Mouse (Mus musculus) testis, adult 2 months (tissue): ENCODE results near the gene Myl4. TPM values are rescaled to one million over a fixed set of nuclear protein-coding genes. Genes with fewer than 3 reads are reported as not detected.

ENCODE experiments used
- H3K27ac ChIP-seq: fragments of 200-500 bp; 2 replicates; pipeline ENCODE4 v1.5.1; 2012; ENCODE audit warnings: low read depth, low read length; ENCODE audit not compliant: control insufficient read depth, insufficient read depth
- H3K27me3 ChIP-seq: fragments of 200-500 bp; 2 replicates; pipeline ENCODE4 v1.6.1; 2012; ENCODE audit warnings: mild to moderate bottlenecking, low read length, moderate library complexity; ENCODE audit not compliant: control insufficient read depth, insufficient read depth
- H3K36me3 ChIP-seq: fragments of 200-500 bp; 2 replicates; pipeline ENCODE4 v1.6.1; 2012; ENCODE audit warnings: mild to moderate bottlenecking, low read length; ENCODE audit not compliant: control insufficient read depth, insufficient read depth
- H3K4me1 ChIP-seq: fragments of 200-500 bp; 2 replicates; pipeline ENCODE4 v1.6.1; 2012; ENCODE audit warnings: low read length; ENCODE audit not compliant: control insufficient read depth, insufficient read depth
- H3K4me3 ChIP-seq: fragments of 200-500 bp; 2 replicates; pipeline ENCODE4 v1.5.1; 2012; ENCODE audit warnings: low read depth, mild to moderate bottlenecking, low read length, moderate library complexity, mixed read lengths; ENCODE audit not compliant: control insufficient read depth
- CTCF ChIP-seq: fragments of 200-500 bp; IDR thresholded peaks from 2 replicates; pipeline ENCODE4 v1.5.1; 2012; ENCODE audit warnings: low read depth, mild to moderate bottlenecking, inconsistent platforms, low read length, moderate library complexity; ENCODE audit not compliant: control insufficient read depth, insufficient read depth, insufficient replicate concordance
- POLR2A ChIP-seq: fragments of 200-500 bp; IDR thresholded peaks from 2 replicates; pipeline ENCODE4 v1.6.1; 2012; ENCODE audit warnings: low read depth, mild to moderate bottlenecking, inconsistent platforms, low read length, moderate library complexity; ENCODE audit not compliant: control insufficient read depth
- polyA plus RNA-seq: library from polyadenylated mRNA; depleted of rRNA; stranded (reverse); fragments of >200 nt; gene quantifications from 2 replicates; pipeline ENCODE4 v1.2.3, GENCODE M21; 2012

Myl4 gene
- polyA plus RNA-seq, 1 experiment: 57.4 TPM

DNA sequence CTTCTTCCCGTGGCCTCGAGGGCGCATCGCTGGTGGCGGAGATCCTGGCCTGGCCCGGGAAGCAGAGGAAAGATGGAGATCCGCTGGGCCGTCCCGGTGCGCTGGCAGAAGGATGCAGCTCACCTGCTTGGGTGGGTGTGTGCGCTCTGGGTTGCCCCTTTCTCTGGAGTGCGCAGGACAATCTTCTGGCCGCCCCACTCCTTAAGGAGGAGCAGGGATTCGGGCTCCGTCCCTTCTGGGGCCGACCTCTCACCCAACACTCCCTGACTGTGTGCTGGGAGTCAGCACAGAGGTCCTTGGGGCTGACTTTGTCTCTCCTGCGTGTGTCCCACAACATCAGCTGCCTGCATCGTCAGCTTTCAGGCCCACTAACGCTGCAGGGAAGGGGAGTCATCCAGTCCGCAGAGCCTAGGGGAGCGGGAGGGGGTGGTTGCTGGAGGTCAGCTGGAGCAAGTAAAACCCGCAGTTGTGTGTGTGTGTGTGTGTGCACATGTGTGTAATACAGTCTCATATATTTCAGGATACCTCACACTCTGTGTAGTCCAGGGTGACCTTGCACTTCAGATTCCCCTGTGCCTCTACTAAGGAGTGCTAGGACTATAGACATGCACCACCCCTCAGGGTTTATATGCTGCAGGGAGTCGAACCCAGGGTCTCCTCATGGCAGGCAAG is 57.9 kb downstream of the Myl4 start:
- Histone ChIP-seq H3K36me3 (no peaks in the 10 kb centered on the region), H3K27ac (peak overlapping the region; percentile 28; the same call in 1 of the 2 replicates), H3K27me3 (no peaks in the 10 kb centered on the region), H3K4me1 (peaks cover 7% of the 10 kb centered on the region), H3K4me3 (peak overlapping the region; percentile 80)
- no peak for TF ChIP-seq POLR2A
- no peak for TF ChIP-seq CTCF

GRCm38 (mm10) chr11:104609033-104609684 is 58.7 kb downstream of the Myl4 start:
- TF ChIP-seq POLR2A (no peak), CTCF (no peak)
- Histone ChIP-seq H3K27ac (no peak overlapping the region), H3K27me3 (no peaks in the 10 kb centered on the region), H3K4me3 (no peak overlapping the region), H3K4me1 (peaks cover 7% of the 10 kb centered on the region), H3K36me3 (no peaks in the 10 kb centered on the region)

GRCm38 (mm10) chr11:104609733-104610132 is 59.3 kb downstream of the Myl4 start:
- TF ChIP-seq POLR2A (no peak), CTCF (no peak)
- no peak overlapping the region; the same call in 1 of the 2 replicates for H3K27ac ChIP-seq
- no peaks in the 10 kb centered on the region for H3K27me3 ChIP-seq
- H3K4me3 ChIP-seq: no peak overlapping the region
- H3K4me1 ChIP-seq: peaks cover 7% of the 10 kb centered on the region
- no peaks in the 10 kb centered on the region for H3K36me3 ChIP-seq

DNA sequence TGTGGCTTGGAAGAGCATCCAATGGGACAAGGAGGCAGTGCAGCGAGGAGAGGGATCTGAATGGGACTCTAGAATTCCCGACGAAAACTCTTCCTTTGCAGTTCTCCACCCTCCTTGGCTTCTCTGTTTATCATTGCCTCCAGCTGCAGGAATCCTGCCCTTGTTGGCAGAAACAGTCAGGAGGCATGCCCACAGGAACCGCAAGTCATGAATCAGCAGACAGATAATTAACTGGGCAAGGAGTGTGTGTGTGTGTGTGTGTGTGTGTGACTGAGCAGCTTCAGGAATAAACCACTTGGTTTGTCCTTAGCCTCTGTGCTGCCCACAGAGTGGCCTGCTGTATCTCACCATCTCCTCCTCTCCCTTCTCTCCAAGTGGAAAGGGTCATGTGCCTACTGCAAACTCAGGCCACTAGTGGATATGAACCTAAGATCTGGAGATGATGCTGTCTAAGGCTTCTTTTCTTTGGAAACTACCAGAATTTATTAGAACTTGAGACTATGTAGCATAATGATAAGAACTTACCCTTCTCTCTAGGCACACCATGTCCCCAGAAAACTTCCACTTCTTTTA is 61.2 kb downstream of the Myl4 start:
- no peak overlapping the region for H3K27ac ChIP-seq
- peaks cover 7% of the 10 kb centered on the region for H3K4me1 ChIP-seq
- no peaks in the 10 kb centered on the region for H3K36me3 ChIP-seq
- TF ChIP-seq CTCF: no peak
- no peak overlapping the region for H3K4me3 ChIP-seq
- no peaks in the 10 kb centered on the region for H3K27me3 ChIP-seq

GRCm38 (mm10) chr11:104613551-104613950 is 63.1 kb downstream of the Myl4 start:
- TF ChIP-seq POLR2A (no peak), CTCF (no peak)

DNA sequence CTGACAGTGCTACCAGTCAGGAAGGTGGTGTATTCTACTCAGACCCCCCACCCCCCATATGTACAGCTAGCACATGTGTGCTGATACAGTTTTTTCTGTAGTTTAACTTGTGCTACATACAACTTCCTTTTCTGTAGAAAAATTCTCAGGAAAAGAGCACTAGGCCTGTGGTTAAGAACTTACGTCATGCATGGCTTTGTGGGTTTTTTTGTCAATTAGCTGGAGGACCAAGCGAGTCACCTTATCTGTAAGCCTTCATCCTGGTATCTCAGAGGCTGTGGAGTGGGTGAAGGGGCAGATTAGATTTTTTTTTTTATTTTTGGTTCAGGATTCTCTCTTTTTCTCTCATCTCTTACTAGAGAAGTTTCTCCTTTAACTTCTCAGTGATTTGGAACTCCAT is 63.7 kb downstream of the Myl4 start:
- no peak overlapping the region for H3K4me3 ChIP-seq
- H3K36me3 ChIP-seq: no peaks in the 10 kb centered on the region
- H3K27me3 ChIP-seq: no peaks in the 10 kb centered on the region
- no peak for TF ChIP-seq CTCF
- TF ChIP-seq POLR2A: no peak
- no peak overlapping the region for H3K27ac ChIP-seq
- H3K4me1 ChIP-seq: no peaks in the 10 kb centered on the region

More at GRCm38 (mm10) chr11:104613551-104613950, 63.1 kb downstream of the Myl4 start:
- Histone ChIP-seq H3K4me1 (peaks cover under 1% of the 10 kb centered on the region; the same call in 1 of the 2 replicates), H3K4me3 (no peak overlapping the region), H3K36me3 (no peaks in the 10 kb centered on the region), H3K27me3 (no peaks in the 10 kb centered on the region), H3K27ac (no peak overlapping the region)

- no peak overlapping the region for H3K27ac ChIP-seq
- no peak overlapping the region for H3K4me3 ChIP-seq
- H3K27me3 ChIP-seq: no peaks in the 10 kb centered on the region
- TF ChIP-seq CTCF (no peak), POLR2A (no peak)
- H3K4me1 ChIP-seq: no peaks in the 10 kb centered on the region
- no peaks in the 10 kb centered on the region for H3K36me3 ChIP-seq
These were observed 65.7 kb downstream of the Myl4 start for GRCm38 (mm10) chr11:104616182-104616581.
